Mouse (Mus musculus): ENCODE results near the gene Adcyap1r1. TPM values are rescaled to one million over a fixed set of nuclear protein-coding genes. Genes with fewer than 3 reads are reported as not detected.

Gene Adcyap1r1
- total and polyA plus RNA-seq, 3 experiments = not detected

DNA sequence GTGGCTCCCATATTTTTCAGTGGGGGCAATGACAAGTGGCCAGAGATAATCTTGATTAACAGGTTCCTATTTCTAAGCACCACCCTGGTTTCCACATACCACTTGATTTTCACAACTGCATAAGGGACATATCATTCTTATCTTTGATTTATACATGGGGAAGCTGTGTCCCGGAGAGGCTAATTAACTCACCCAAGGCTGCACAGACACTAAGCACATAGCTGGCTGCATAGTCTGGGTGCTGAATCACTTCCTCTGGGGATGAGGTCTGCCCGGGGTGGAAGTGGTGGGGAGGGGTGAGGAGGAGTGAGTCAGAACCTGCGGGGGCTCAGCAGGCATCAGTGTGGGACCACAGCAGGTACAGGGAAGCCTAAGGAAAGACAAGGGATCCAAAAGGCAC is 13.9 kb upstream of the Adcyap1r1 start:
- Histone ChIP-seq H3K9me3 (replicated peaks; ENCODE audit: insufficient read depth, low read length) (no peaks in the 10 kb centered on the region), H3K27me3 (ENCODE audit: control insufficient read depth in 1 of 2, insufficient read depth in 2 of 2, low read length in 2 of 2) (no peaks in the 10 kb centered on the region), H3K79me2 (ENCODE audit: control insufficient read depth, insufficient read depth, low read length, poor library complexity) (no peaks in the 10 kb centered on the region), H3K4me1 (ENCODE audit: control insufficient read depth in 1 of 2, insufficient read depth in 2 of 2, low read length in 2 of 2) (no peaks in the 10 kb centered on the region), H3K27ac (ENCODE audit: control insufficient read depth, low read depth, low read length) (no peak overlapping the region), H3K4me3 (ENCODE audit: control insufficient read depth in 1 of 2, insufficient read depth in 1 of 2, low read depth in 2 of 2, low read length in 2 of 2) (no peak overlapping the region), H3K9ac (ENCODE audit: control insufficient read depth, low read depth, low read length, poor library complexity, severe bottlenecking) (no peak overlapping the region), H3K36me3 (ENCODE audit: control insufficient read depth in 1 of 2, insufficient read depth in 2 of 2, low read length in 2 of 2) (no peaks in the 10 kb centered on the region)
- DNase-seq (ENCODE audit: low read depth, low spot score) = no peak
- TF ChIP-seq KAT2A (conservative IDR thresholded peaks at IDR 0.05; ENCODE audit: low read depth, low read length) (no peak), RCOR1 (IDR thresholded peaks at IDR 0.05; ENCODE audit: low read depth, low read length) (no peak), MEF2A (IDR thresholded peaks at IDR 0.05; ENCODE audit: extremely low read depth, insufficient replicate concordance, low read depth, low read length, poor library complexity, severe bottlenecking) (no peak), RAD21 (IDR thresholded peaks at IDR 0.05; ENCODE audit: low read depth, low read length) (no peak), TBP (IDR thresholded peaks at IDR 0.05; ENCODE audit: low read depth, low read length) (no peak), CHD1 (IDR thresholded peaks at IDR 0.05; ENCODE audit: low read depth, low read length) (no peak), NRF1 (IDR thresholded peaks at IDR 0.05; ENCODE audit: insufficient read depth, low read depth, low read length, poor library complexity, severe bottlenecking) (no peak), GATA1 (IDR thresholded peaks at IDR 0.05; ENCODE audit: low read depth, low read length) (no peak), ZKSCAN1 (IDR thresholded peaks at IDR 0.05; ENCODE audit: low read depth, low read length) (no peak), POLR2AphosphoS2 (IDR thresholded peaks at IDR 0.05; ENCODE audit: low read length) (no peak), ELF1 (IDR thresholded peaks at IDR 0.05; ENCODE audit: low read depth, low read length) (no peak), UBTF (IDR thresholded peaks at IDR 0.05; ENCODE audit: borderline replicate concordance, insufficient read depth, low read depth, low read length) (no peak)

DNA sequence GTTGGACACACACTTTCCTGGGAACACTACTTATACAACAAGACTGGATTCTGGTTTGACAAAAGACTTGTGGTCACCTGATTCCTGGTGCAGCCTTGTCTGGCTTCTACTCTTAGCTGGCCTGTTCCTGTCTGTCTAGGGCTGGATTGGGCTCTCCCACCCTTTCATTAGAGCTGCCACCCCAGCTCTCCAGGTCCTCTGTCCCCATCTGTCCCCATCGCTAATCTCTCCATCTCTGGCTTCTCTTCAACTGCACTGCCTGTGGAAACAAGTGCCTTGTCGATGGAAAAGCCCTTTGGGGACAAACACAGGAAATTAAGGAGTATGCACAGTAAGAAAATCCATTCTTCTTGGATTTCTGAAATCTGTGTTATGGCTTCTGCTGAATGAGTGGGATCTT is 12.9 kb upstream of the Adcyap1r1 start:
- H3K27ac ChIP-seq (ENCODE audit: control insufficient read depth, low read depth, low read length) = no peak overlapping the region
- no peak overlapping the region for H3K4me3 ChIP-seq (ENCODE audit: control insufficient read depth in 1 of 2, insufficient read depth in 1 of 2, low read depth in 2 of 2, low read length in 2 of 2)
- TF ChIP-seq SIN3A (IDR thresholded peaks at IDR 0.05; ENCODE audit: low read length) (no peak), ZNF384 (IDR thresholded peaks at IDR 0.05; ENCODE audit: low read depth, low read length) (no peak), RCOR1 (IDR thresholded peaks at IDR 0.05; ENCODE audit: low read depth, low read length) (no peak), EP300 (IDR thresholded peaks at IDR 0.05; ENCODE audit: low read depth in 1 of 2, low read length in 2 of 2) (no peak), USF1 (IDR thresholded peaks at IDR 0.05; ENCODE audit: low read depth, low read length) (no peak), POLR2A (IDR thresholded peaks at IDR 0.05; ENCODE audit: control insufficient read depth in 1 of 2, insufficient read depth in 1 of 2, low read depth in 1 of 2, low read length in 2 of 2, poor library complexity in 1 of 2) (no peak), ZMIZ1 (IDR thresholded peaks at IDR 0.05; ENCODE audit: low read depth, low read length) (no peak), RAD21 (IDR thresholded peaks at IDR 0.05; ENCODE audit: low read depth, low read length) (no peak), POLR2AphosphoS5 (IDR thresholded peaks at IDR 0.05; ENCODE audit: borderline replicate concordance, low read depth, low read length) (no peak), MXI1 (IDR thresholded peaks at IDR 0.05; ENCODE audit: low read depth, low read length) (no peak), NRF1 (IDR thresholded peaks at IDR 0.05; ENCODE audit: insufficient read depth, low read depth, low read length, poor library complexity, severe bottlenecking) (no peak), ETS1 (IDR thresholded peaks at IDR 0.05; ENCODE audit: low read depth, low read length) (no peak), JUND (IDR thresholded peaks at IDR 0.05; ENCODE audit: low read depth, low read length) (no peak), MEF2A (IDR thresholded peaks at IDR 0.05; ENCODE audit: extremely low read depth, insufficient replicate concordance, low read depth, low read length, poor library complexity, severe bottlenecking) (no peak), MYC (IDR thresholded peaks at IDR 0.05; ENCODE audit: low read depth, low read length) (no peak), CTCF (IDR thresholded peaks at IDR 0.05 in 2 of 3, conservative IDR thresholded peaks at IDR 0.05 in 1 of 3; ENCODE audit: control insufficient read depth in 1 of 3, insufficient read depth in 1 of 3, low read depth in 2 of 3, low read length in 3 of 3, poor library complexity in 1 of 3, severe bottlenecking in 1 of 3) (no peak), TBP (IDR thresholded peaks at IDR 0.05; ENCODE audit: low read depth, low read length) (no peak), BHLHE40 (IDR thresholded peaks at IDR 0.05; ENCODE audit: borderline replicate concordance, low read depth, low read length) (no peak), NELFE (IDR thresholded peaks at IDR 0.05; ENCODE audit: low read depth, low read length) (no peak)
- H3K9me3 ChIP-seq (replicated peaks; ENCODE audit: insufficient read depth, low read length) = no peaks in the 10 kb centered on the region
- no peaks in the 10 kb centered on the region for H3K36me3 ChIP-seq (ENCODE audit: control insufficient read depth in 1 of 2, insufficient read depth in 2 of 2, low read length in 2 of 2)
- H3K9ac ChIP-seq (ENCODE audit: control insufficient read depth, low read depth, low read length, poor library complexity, severe bottlenecking) = no peak overlapping the region
- no peak for DNase-seq (ENCODE audit: low read depth, low spot score)
- H3K79me2 ChIP-seq (ENCODE audit: control insufficient read depth, insufficient read depth, low read length, poor library complexity) = no peaks in the 10 kb centered on the region
- no peaks in the 10 kb centered on the region for H3K27me3 ChIP-seq (ENCODE audit: control insufficient read depth in 1 of 2, insufficient read depth in 2 of 2, low read length in 2 of 2)
- H3K4me1 ChIP-seq (ENCODE audit: control insufficient read depth in 1 of 2, insufficient read depth in 2 of 2, low read length in 2 of 2) = no peaks in the 10 kb centered on the region
